Mouse (Mus musculus): ENCODE measurements at regions not wholly inside any gene's neighbourhood (a gene's known extent, or its start where the extent isn't known, plus 50 kb on each side); places are given as distances from the start of the nearest gene placed in this dataset.

GRCm38 (mm10) chr6:117330198-117330597 is 161.9 kb downstream of the Cxcl12 start:
- DNase-seq (ENCODE audit: low spot score in 2 of 2), result no peak

- no peak for DNase-seq (ENCODE audit: low spot score in 2 of 2)
Observed at GRCm38 (mm10) chr6:117330726-117331360, 162.5 kb downstream of the Cxcl12 start.

- no peak for DNase-seq (ENCODE audit: low spot score in 2 of 2)
Observed at GRCm38 (mm10) chr6:117332641-117333040, 164.3 kb downstream of the Cxcl12 start.

- no peak for DNase-seq (ENCODE audit: low spot score in 2 of 2)
Observed at GRCm38 (mm10) chr6:117342123-117342522, 173.8 kb downstream of the Cxcl12 start.

GRCm38 (mm10) chr6:117347356-117347755 is 179.0 kb downstream of the Cxcl12 start:
- no peak for DNase-seq (ENCODE audit: low spot score in 2 of 2)

GRCm38 (mm10) chr6:117351846-117352245 is 183.5 kb downstream of the Cxcl12 start:
- DNase-seq (ENCODE audit: low spot score in 2 of 2), result no peak

- DNase-seq (ENCODE audit: low spot score in 2 of 2), result no peak
Observed at GRCm38 (mm10) chr6:117353091-117353490, 184.8 kb downstream of the Cxcl12 start.

GRCm38 (mm10) chr6:117356101-117356500 is 187.8 kb downstream of the Cxcl12 start:
- no peak for DNase-seq (ENCODE audit: low spot score in 2 of 2)

DNA sequence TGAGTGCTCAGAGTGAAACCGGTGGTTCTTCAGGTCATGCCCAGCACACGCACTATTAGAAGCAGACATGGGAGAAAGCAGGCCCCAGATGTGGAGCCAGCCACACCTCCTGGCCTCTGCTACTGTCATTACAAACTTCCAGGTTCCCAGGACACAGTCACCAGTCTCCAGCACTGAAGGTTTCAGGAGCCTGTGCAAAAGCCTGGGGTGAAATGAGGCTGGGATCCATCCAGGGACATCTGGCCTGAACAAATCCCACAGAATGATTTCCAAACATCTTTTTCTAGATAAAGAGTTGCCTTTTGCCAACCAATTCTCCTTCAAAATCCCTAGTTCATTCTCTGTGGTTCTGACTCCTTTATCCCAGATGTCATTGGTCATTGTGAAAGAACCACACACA is 191.1 kb downstream of the Cxcl12 start:
- DNase-seq (ENCODE audit: low spot score in 2 of 2), result no peak

DNA sequence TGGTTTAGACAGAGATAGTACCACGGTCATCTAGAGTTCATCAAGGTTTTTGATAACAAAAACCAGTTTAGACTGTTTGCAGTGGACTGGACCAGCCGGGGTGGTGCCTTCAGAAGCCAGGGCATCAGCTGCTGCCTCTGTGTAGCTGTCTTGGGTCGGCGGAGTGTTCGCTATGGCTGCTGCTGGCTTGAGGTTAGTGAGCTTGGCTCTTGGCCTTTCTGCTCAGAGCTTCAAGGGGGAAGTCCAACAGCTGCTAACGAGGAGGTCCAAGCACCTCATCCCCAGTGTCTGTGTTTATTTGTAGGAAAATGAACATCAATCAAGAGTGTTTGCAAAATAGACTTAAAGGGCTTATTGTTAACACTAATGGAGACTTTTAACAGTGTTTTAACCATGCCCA is 198.2 kb downstream of the Cxcl12 start:
- no peak for DNase-seq (ENCODE audit: low spot score in 2 of 2)

- no peak for DNase-seq (ENCODE audit: low spot score in 2 of 2)
Observed at GRCm38 (mm10) chr6:117375989-117376388, 207.7 kb downstream of the Cxcl12 start.

DNA sequence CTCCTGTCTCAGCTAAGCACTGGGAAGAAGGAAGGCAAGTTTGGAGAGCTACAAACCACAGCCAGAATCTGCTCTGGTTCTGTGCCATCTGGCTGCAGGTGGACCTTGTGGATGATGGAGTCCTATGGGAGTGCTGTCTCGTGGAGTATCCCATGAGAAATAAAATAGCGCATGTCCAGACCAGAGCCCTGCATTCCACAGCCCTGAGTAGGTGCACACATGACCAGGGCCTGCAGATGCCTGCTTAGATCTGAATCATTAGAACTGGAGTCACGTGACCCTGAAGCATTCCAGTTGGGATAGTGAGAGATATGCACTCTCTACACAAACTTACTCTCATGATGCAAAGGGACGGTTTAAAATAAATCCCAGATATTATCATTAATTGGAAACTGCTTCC is 211.6 kb downstream of the Cxcl12 start:
- DNase-seq (ENCODE audit: low spot score in 2 of 2), result no peak

DNA sequence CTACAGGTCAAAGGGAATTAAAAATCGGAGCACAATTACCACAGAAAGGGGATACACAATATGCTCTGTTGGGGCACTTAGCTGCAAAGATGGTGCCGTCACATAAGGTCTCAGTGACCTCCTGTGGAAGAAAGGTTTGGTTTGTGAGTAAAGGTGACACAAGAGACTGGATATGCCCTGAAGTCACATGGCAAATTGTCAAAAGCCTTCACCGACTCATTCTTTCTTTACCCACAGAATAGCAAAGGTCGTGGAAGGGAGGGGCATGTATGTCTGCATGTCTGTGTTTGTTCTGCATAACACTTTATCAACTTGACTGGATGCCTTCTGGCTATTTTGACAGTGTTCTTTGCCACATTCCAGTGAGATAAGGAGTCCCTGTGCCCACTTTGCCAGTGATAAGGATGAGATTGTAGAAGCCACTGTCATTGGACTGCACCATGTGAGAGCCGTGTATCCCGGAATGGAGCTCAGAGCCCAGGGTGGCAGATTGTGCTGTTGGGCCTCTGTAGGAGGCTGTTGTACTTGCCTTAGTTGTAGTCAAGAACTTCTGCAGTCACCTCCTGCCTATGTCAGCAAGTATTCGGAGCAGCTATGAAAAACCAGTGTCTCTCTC is 222.0 kb downstream of the Cxcl12 start:
- no peak for DNase-seq (ENCODE audit: low spot score in 2 of 2)

- no peak for DNase-seq (ENCODE audit: low spot score in 2 of 2)
Observed at GRCm38 (mm10) chr6:117393480-117393879, 225.1 kb downstream of the Cxcl12 start.

GRCm38 (mm10) chr6:117405589-117406311 is 237.4 kb downstream of the Cxcl12 start:
- no peak for DNase-seq (ENCODE audit: low spot score in 2 of 2)

DNA sequence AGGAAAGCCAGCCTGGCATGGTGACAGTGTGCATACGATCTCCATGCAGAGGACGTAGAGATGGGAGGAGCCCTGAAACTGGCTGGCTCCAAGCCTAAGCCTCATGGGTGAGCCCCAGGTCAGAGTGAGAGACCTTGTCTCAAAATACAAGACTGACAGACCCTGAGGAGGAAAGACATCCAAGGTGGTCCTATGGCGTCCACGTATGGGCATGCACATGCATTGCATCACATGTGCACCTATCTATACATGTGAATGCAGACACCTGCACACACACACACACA is 237.9 kb downstream of the Cxcl12 start:
- no peak for DNase-seq (ENCODE audit: low spot score in 2 of 2)

DNA sequence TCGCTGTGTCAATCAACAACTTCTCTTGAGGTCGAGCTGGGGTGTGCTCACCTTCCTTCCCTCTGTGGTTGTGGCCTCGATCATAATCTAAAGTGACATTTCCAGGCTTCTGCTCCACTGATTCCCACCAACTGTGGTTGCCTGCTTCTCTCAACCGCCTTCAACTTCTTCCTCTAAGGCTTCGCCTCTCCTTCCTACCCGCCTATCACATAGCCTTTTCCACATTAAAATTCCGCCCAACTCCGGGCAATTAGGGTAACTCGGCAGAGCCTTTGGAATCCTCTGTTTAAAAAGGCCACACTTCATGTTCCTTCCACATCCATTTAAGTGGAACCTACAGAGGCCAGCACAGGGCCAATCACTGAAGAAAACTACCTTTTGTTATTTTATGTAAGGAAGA is 238.4 kb downstream of the Cxcl12 start:
- no peak for DNase-seq (ENCODE audit: low spot score in 2 of 2)

DNA sequence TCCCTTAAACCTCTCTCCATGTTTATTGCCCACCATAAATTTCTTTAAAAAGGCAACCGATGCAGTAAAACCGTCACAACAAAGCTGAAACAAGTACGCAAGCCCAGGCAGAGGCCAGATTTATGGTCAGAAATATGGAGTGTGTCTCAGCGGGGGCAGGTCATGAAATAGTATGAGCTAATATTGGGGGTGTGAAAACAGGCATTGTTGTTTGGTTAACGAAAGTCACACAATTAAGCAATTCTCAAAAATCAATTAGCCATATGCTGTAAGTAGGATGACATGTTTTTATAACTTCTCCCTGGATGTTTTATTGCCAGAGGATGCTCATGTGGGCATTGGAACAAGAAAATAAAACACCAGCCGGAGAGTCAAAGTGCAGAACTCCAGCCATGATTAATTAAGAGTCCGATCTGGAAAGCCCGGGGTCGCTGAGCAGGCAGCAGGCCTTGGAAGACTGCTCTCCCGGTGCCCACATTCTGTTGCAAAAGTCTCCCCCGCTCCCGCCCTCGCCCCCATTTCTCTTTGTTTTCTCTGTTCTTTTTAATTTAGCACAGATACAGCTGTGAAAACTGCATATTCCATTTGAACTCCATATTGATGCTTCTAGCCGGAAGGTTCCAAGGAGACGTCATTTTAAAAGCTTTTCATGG is 239.0 kb downstream of the Cxcl12 start:
- DNase-seq (ENCODE audit: low spot score in 2 of 2), result no peak

DNA sequence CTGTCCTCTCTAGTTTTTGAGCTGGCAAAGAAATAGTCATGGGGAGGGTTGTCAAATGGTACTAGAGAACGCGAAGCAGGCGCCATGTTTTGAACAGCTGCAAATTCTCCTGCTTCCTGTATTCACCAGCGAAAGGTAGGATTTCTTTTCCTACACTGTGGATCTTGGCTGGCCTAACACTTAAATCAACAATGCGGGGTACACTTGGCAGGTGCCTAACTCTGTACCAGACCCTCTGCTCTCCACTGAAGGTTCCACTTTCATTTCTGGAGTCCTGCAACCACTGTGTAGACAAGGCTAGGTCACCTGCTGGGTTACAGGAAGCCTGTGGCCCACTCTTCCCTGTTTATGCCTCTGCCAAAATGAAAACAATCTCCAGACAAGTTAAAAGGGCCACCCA is 239.6 kb downstream of the Cxcl12 start:
- DNase-seq (ENCODE audit: low spot score in 2 of 2), result no peak

- no peak for DNase-seq (ENCODE audit: low spot score in 2 of 2)
Observed at GRCm38 (mm10) chr6:117408971-117409783, 240.8 kb downstream of the Cxcl12 start.

DNA sequence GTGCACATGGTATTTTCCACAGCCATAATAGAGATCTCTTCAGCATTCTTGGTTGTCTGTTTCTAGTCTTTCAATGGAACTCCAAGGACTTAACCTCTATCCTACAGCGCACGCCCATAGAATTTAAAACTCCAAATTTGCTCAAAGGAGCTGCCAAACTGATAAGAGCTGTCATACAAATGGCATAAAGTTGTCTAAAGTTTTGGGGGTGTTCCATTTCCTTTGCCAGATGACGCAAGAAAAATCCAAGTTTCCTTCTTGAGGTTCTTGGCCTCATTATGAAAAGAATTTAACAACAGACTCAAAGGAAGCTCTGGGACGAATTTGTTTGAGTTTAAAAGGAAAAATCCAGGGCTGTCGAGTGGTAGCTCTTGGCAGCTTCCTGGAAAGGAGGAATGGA is 246.6 kb downstream of the Cxcl12 start:
- no peak for DNase-seq (ENCODE audit: low spot score in 2 of 2)

GRCm38 (mm10) chr6:117415901-117416300 is 247.6 kb downstream of the Cxcl12 start:
- DNase-seq (ENCODE audit: low spot score in 2 of 2), result no peak
